Mouse (Mus musculus) left cerebral cortex, postnatal 4 days (tissue): ENCODE results near the gene Gpnmb. TPM values are rescaled to one million over a fixed set of nuclear protein-coding genes. Genes with fewer than 3 reads are reported as not detected.

Experiments
- DNase-seq: peaks from one replicate; pipeline ENCODE4 v3.0.0-alpha.2; 2022
- intact Hi-C: fragments of 180-260 bp; cut with DNase I; formaldehyde crosslinking; loops from one replicate; pipeline ENCODE4 v1.15.1; 2025
- total RNA-seq, 2 experiments: library from RNA; stranded (reverse); gene quantifications; 2 replicates each; pipeline ENCODE4 v1.2.3; 2021

The Gpnmb gene
- total RNA-seq, 2 experiments from 2014 or later: 0.40 to 0.87 TPM

GRCm38 (mm10) chr6:49083008-49083407 lies 46.7 kb downstream of the Gpnmb start:
- no peak for DNase-seq
- intact Hi-C loops: no loop called here

- intact Hi-C loops: no loop called here
- no peak for DNase-seq
Observed at GRCm38 (mm10) chr6:49094968-49095367, 58.6 kb downstream of the Gpnmb start.

GRCm38 (mm10) chr6:49096421-49096820 lies 60.1 kb downstream of the Gpnmb start:
- intact Hi-C loops: no loop called here
- no peak for DNase-seq

GRCm38 (mm10) chr6:49096933-49097461 lies 60.7 kb downstream of the Gpnmb start:
- intact Hi-C loops: no loop called here
- DNase-seq: peak; percentile 83

GRCm38 (mm10) chr6:49097596-49098110 lies 61.3 kb downstream of the Gpnmb start:
- intact Hi-C loops: no loop called here
- DNase-seq: peak; percentile 66

- intact Hi-C loops: no loop called here
- no peak for DNase-seq
Observed at GRCm38 (mm10) chr6:49099086-49099485, 62.7 kb downstream of the Gpnmb start.

GRCm38 (mm10) chr6:49106746-49107500 lies 70.6 kb downstream of the Gpnmb start:
- intact Hi-C loops: no loop called here

GRCm38 (mm10) chr6:49109196-49109595 lies 72.8 kb downstream of the Gpnmb start:
- DNase-seq: no peak
- intact Hi-C loops: no loop called here

More at GRCm38 (mm10) chr6:49106746-49107500, 70.6 kb downstream of the Gpnmb start:
- peak; percentile 21 for DNase-seq

GRCm38 (mm10) chr6:49113895-49114294 lies 77.5 kb downstream of the Gpnmb start:
- intact Hi-C loops: no loop called here
- DNase-seq: no peak

- intact Hi-C loops: no loop called here
- DNase-seq: no peak
Observed at GRCm38 (mm10) chr6:49114457-49114856, 78.1 kb downstream of the Gpnmb start.

GRCm38 (mm10) chr6:49115550-49115949 lies 79.2 kb downstream of the Gpnmb start:
- intact Hi-C loops: no loop called here
- no peak for DNase-seq

- intact Hi-C loops: no loop called here
- DNase-seq: no peak
Observed at GRCm38 (mm10) chr6:49116241-49116640, 79.9 kb downstream of the Gpnmb start.

- DNase-seq: no peak
- intact Hi-C loops: no loop called here
Observed at GRCm38 (mm10) chr6:49118446-49118845, 82.1 kb downstream of the Gpnmb start.

- intact Hi-C loops: no loop called here
- DNase-seq: no peak
Observed at GRCm38 (mm10) chr6:49119462-49120135, 83.3 kb downstream of the Gpnmb start.

- intact Hi-C loops: no loop called here
Observed at GRCm38 (mm10) chr6:49120370-49120769, 84.0 kb downstream of the Gpnmb start.

More at GRCm38 (mm10) chr6:49120370-49120769, 84.0 kb downstream of the Gpnmb start:
- no peak for DNase-seq

Other genes starting within 250 kb of the Gpnmb start
- gene Tmem176a, start 195.6 kb upstream of the Gpnmb start, total RNA-seq: 10 to 100 TPM in 1 of 2 experiments, 1 to 10 TPM in 1; 8.8 to 10.4 TPM
- 10 to 100 TPM; 25.8 to 32.2 TPM for gene Tmem176b, start 195.1 kb upstream of the Gpnmb start, total RNA-seq
- not detected for gene Aoc1, start 163.7 kb upstream of the Gpnmb start, total RNA-seq
- not detected for gene 1600015I10Rik, start 106.7 kb upstream of the Gpnmb start, total RNA-seq
- not detected for gene Doxl2, start 61.6 kb upstream of the Gpnmb start, total RNA-seq
- not detected for gene Svs1, start 49.7 kb upstream of the Gpnmb start, total RNA-seq
- gene Malsu1, start 37.2 kb downstream of the Gpnmb start, total RNA-seq: 10 to 100 TPM; 36.3 to 36.6 TPM
- gene Igf2bp3, start 178.4 kb downstream of the Gpnmb start, total RNA-seq: 1 to 10 TPM; 5.0 to 6.5 TPM
- gene Tra2a, start 227.5 kb downstream of the Gpnmb start, total RNA-seq: 10 to 100 TPM; 91.9 to 94.1 TPM